In the genomic region with DNA sequence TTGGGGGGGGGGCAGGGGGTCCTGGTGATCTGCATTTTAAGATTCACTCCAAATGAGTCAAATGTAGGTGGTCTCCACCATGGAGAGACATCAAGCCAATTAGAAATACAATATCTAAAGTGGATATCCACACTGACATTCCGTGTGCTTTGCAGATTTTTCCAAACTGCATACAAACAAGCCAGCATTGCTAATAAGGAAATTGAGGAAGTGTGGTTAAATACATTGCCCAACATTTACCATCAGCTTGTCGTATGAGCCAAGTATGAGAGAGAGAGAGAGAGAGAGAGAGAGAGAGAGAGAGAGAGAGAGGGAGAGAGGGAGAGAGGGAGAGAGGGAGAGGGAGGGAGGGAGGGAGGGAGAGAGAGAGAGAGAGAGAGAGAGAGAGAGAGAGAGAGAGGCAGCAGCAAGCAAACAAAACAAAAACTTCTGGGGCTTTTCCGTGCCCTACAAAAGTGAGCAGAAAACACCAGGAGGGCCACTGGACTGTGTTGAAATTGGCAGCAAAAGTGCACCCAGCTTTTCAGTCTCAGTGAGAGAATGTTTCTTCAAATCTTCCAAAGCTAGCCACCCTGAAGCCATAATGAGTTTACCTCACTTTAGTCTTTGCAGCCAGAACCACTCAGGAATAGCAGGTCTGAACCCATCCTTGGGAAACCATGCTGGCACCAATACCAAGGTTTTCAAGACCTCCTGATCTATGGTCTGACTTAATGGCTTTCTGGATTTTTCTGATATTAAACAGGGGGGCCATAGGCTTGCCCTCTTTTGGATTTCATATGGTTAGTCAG, we compare ENCODE assay signal across 21 mouse cellular contexts. TPM values are rescaled to one million over a fixed set of nuclear protein-coding genes. Genes with fewer than 3 reads are reported as not detected.
DNase-seq lines count a peak whose midpoint lies in the region; ATAC-seq and TF ChIP-seq lines count a peak whose summit lies in the region.
"Had no signal": no experiment of that assay in that cellular context is flagged by ENCODE, and none has a peak within 500 bp of the region (broad histone marks: within the 10 kb centered on the region; RNA-seq: fewer than 3 reads in every experiment).

No protein-coding gene starts in this region.

- H3K27ac ChIP-seq in liver, postnatal 0 days (ENCODE audit: low read depth), result peak overlapping the region; percentile 29; the same call in 1 of the 2 replicates
- H3K27ac ChIP-seq in bone marrow, adult 2 months (ENCODE audit: control insufficient read depth, insufficient read depth, low read depth, low read length, poor library complexity), result peak overlapping the region; percentile 18; the same call in 1 of the 2 replicates
- H3K27ac ChIP-seq in layer of hippocampus, adult 2 months, result no peak overlapping the region
- H3K27ac ChIP-seq: heart, embryonic 13.5 days; limb, embryonic 12.5 days had no signal

- H3K4me1 ChIP-seq in liver, postnatal 0 days (ENCODE audit: insufficient read depth), result 0 out of 2 replicates have a peak, but pooled peaks cover 8% of the 10 kb centered on the region
- peaks cover 1% of the 10 kb centered on the region; the same call in 1 of the 2 replicates for H3K4me1 ChIP-seq in bone marrow, adult 2 months (ENCODE audit: control insufficient read depth, insufficient read depth, low read length)
- H3K4me1 ChIP-seq: limb, embryonic 12.5 days had no signal

- H3K4me2 ChIP-seq in liver, postnatal 0 days (ENCODE audit: low read depth, low read length), result no peak overlapping the region
- H3K4me2 ChIP-seq: heart, embryonic 13.5 days; limb, embryonic 12.5 days had no signal

- H3K36me3 ChIP-seq in liver, postnatal 0 days (replicated peaks; ENCODE audit: insufficient read depth, low read length), result no peaks in the 10 kb centered on the region
- H3K36me3 ChIP-seq: G1E; limb, embryonic 12.5 days had no signal

- H3K9me3 ChIP-seq in liver, postnatal 0 days (ENCODE audit: low read length), result no peaks in the 10 kb centered on the region
- H3K9me3 ChIP-seq: G1E; heart, embryonic 13.5 days; limb, embryonic 12.5 days had no signal

- TF ChIP-seq POLR2A in bone marrow, adult 2 months (IDR thresholded peaks at IDR 0.05; ENCODE audit: borderline replicate concordance, control insufficient read depth, low read depth, low read length), result no peak

- no peak for TF ChIP-seq EP300 in liver, postnatal 0 days (IDR thresholded peaks at IDR 0.05; ENCODE audit: low read depth)

- no peak overlapping the region for H3K9ac ChIP-seq in liver, postnatal 0 days (replicated peaks)
- H3K9ac ChIP-seq: heart, embryonic 13.5 days; limb, embryonic 12.5 days had no signal

- H3K4me3 ChIP-seq in liver, postnatal 0 days (ENCODE audit: low read depth, low read length), result no peak overlapping the region
- no peak overlapping the region for H3K4me3 ChIP-seq in bone marrow, adult 2 months (replicated peaks; ENCODE audit: control insufficient read depth, low read depth, low read length)
- no peak overlapping the region for H3K4me3 ChIP-seq in layer of hippocampus, adult 2 months
- H3K4me3 ChIP-seq: heart, embryonic 13.5 days; limb, embryonic 12.5 days had no signal

- 27% methylated on average over 3 of the region's 3 CpGs for WGBS in liver, postnatal 0 days (ENCODE audit: insufficient replicate concordance)
- 8% methylated on average over 3 of the region's 3 CpGs for WGBS in bone marrow, adult 2 months

- TF ChIP-seq CTCF in liver, postnatal 0 days (IDR thresholded peaks at IDR 0.05; ENCODE audit: low read depth), result no peak
- TF ChIP-seq CTCF in bone marrow, adult 2 months (IDR thresholded peaks at IDR 0.05; ENCODE audit: control insufficient read depth, insufficient read depth, low read length), result no peak
- no peak for TF ChIP-seq CTCF in layer of hippocampus, adult 2 months (conservative IDR thresholded peaks at IDR 0.05)

- no peak for DNase-seq in liver, postnatal 0 days
- DNase-seq in liver, result no peak
- peak; percentile 40 for DNase-seq in fibroblast of lung, adult 2 months (ENCODE audit: low read depth)
- no peak for DNase-seq in layer of hippocampus, adult 2 months (ENCODE audit: low spot score in 2 of 2)
- DNase-seq: adrenal gland, postnatal 36 days; cerebellum, postnatal 10 days; gastrocnemius, postnatal 14 days; heart, postnatal 36 days; kidney, adult 11 months; kidney, postnatal 14 days; layer of hippocampus, adult 9-11 months; midbrain, embryonic 14.5 days; thymus, adult 18-20 months had no signal

- no peak for ATAC-seq in liver, postnatal 0 days
- ATAC-seq in neutrophil, adult 5-6 weeks (ENCODE audit: extremely low read depth, insufficient number of reproducible peaks, low FRiP score, poor library complexity, severe bottlenecking), result peak; percentile 61; the same call in 1 of the 2 replicates
- no peak for ATAC-seq in inflammation-experienced regulatory T-cells, adult 6 months
- ATAC-seq: CD4-positive, CD25-positive, alpha-beta regulatory T cell, adult 4 months; hindbrain, embryonic 16.5 days had no signal

- H3K27me3 ChIP-seq in liver, postnatal 0 days (ENCODE audit: insufficient read depth, low read length), result no peaks in the 10 kb centered on the region
- H3K27me3 ChIP-seq: heart, embryonic 13.5 days; limb, embryonic 12.5 days had no signal

RNA-seq across cellular contexts. Expression of a gene that starts 33.2 kb away (rescaled TPM):
- 13.3 and 14.0 TPM in 2 replicates for polyA plus RNA-seq in liver, postnatal 0 days (2015; fragmentation: Nextera tagmentation; extraction: Ambion mirVana)
- 19.9 and 33.1 TPM in 2 replicates for polyA plus RNA-seq in bone marrow, adult 2 months (2011; ENCODE audit: insufficient read depth, insufficient read length, low replicate concordance, missing spikeins)
- 1,289 and 1,302 TPM in 2 replicates for total RNA-seq in neutrophil, adult 5-6 weeks (2017)
- polyA plus RNA-seq in inflammation-experienced regulatory T-cells, adult 6 months (2017; shearing (Covaris generic)), result 100 to 1,000 TPM; 464 to 513 (median 490) TPM
- 1 to 10 TPM; 2.7 to 5.2 TPM for total RNA-seq in layer of hippocampus, adult 2 months (2021)

Comparison
In these comparisons a context has a peak if more than half of its experiments do, and no peak if none do; other contexts are left out.
1. RNA of a gene that starts 33.2 kb away (polyA plus RNA-seq): 464 to 513 TPM in inflammation-experienced regulatory T-cells, adult 6 months; 19.9 to 33.1 TPM in bone marrow, adult 2 months and 13.3 to 14.0 TPM in liver, postnatal 0 days; every median in the first group is over 10 times any median in the second.